Mouse (Mus musculus): ENCODE measurements around the gene Cnst. TPM values are rescaled to one million over a fixed set of nuclear protein-coding genes. Genes with fewer than 3 reads are reported as not detected.
"Not testable (repeated sequence)": the region's sequence is repeated elsewhere in the genome, so short reads cannot be mapped to it uniquely, and the experiment has no call there.

The Cnst gene
- polyA plus RNA-seq, 1 experiment, result 28.3 TPM

DNA sequence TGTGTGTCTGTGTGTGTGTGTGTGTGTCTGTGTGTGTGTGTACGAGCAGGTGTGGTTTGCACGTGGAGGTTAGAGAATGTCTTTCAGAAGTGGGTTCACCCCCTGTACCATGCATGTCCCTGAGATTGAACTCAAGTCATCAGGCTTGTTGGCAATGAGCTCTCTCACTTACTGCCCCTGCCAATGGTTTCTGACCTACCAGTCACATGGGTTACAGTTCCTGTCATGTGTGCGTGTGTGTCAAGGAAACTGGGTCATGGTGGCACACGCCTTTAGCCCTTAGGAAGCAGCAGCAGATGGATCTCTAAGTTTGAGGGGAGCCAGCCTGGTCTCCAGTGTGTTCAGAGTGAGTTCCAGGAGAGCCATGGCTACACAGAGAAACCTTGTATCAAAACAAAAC is 96.6 kb downstream of the Cnst start:
- 68% methylated on average over 4 of the region's 4 CpGs for WGBS
- peaks cover 9% of the 10 kb centered on the region for H3K4me1 ChIP-seq (replicated peaks; ENCODE audit: control insufficient read depth, insufficient read depth, low read length)
- H3K27me3 ChIP-seq (ENCODE audit: control insufficient read depth, insufficient read depth, low read length), result no peaks in the 10 kb centered on the region
- no peak for DNase-seq
- TF ChIP-seq CTCF (IDR thresholded peaks at IDR 0.05; ENCODE audit: borderline replicate concordance, control insufficient read depth, extremely low read depth, insufficient read depth, low read length, poor library complexity) (no peak), POLR2A (IDR thresholded peaks at IDR 0.05; ENCODE audit: control insufficient read depth, extremely low read depth, insufficient read depth, low read length, poor library complexity) (no peak)
- no peak overlapping the region for H3K27ac ChIP-seq (ENCODE audit: control insufficient read depth, insufficient read depth, low read length)
- no peaks in the 10 kb centered on the region for H3K36me3 ChIP-seq (ENCODE audit: control insufficient read depth, insufficient read depth, low read length)
- no peak overlapping the region for H3K4me3 ChIP-seq (ENCODE audit: control insufficient read depth, insufficient read depth, low read length)

- no peaks in the 10 kb centered on the region for H3K27me3 ChIP-seq (ENCODE audit: control insufficient read depth, insufficient read depth, low read length)
- no peaks in the 10 kb centered on the region for H3K36me3 ChIP-seq (ENCODE audit: control insufficient read depth, insufficient read depth, low read length)
- TF ChIP-seq CTCF (IDR thresholded peaks at IDR 0.05; ENCODE audit: borderline replicate concordance, control insufficient read depth, extremely low read depth, insufficient read depth, low read length, poor library complexity) (no peak), POLR2A (IDR thresholded peaks at IDR 0.05; ENCODE audit: control insufficient read depth, extremely low read depth, insufficient read depth, low read length, poor library complexity) (no peak)
- DNase-seq, result no peak
- H3K27ac ChIP-seq (ENCODE audit: control insufficient read depth, insufficient read depth, low read length), result no peak overlapping the region
- WGBS, result 91% methylated on average over 3 of the region's 3 CpGs
- H3K4me1 ChIP-seq (replicated peaks; ENCODE audit: control insufficient read depth, insufficient read depth, low read length), result peaks cover 9% of the 10 kb centered on the region
- no peak overlapping the region for H3K4me3 ChIP-seq (ENCODE audit: control insufficient read depth, insufficient read depth, low read length)
These were observed 98.0 kb downstream of the Cnst start for GRCm38 (mm10) chr1:179644151-179644550.

DNA sequence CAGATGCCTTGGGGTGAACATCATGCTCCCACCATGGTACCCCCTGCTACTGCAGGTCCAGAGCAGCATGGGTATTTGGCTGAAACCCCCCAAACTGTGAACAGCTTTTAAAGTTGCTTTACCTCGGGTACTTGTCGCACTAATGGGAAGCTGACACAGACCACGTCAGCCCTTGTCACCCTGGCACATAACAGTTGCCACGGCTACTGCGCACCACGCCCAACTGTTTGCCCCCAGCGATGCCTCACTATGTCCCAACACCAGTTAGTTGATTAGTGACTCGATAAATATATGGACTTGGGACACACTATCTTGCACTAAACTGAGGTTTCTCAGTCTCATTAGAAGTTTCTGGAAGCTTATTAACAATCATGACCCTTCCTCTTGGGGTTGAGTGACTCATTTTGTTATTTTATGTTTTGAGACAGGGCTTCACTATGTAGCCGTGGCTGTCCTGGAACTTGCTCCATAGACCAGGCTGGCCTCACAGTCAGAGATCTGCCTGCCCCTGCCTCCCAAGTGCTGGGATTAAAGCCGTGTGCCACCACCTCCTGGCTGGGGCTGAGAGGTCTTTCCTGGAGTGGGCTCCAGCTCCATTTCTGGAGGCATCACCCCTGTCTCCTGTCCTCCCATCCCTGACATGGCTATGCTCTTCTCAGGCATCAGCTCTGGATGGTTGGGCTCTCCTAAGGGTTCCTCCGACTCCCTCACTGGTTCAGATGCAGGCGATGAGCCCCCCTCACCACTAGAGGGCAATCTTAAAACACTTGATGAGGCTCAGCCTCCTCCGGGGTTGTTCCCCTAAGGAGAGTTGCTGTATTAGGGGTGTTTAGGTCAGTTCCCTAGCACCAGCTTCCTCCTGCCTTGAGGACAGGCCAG is 99.2 kb downstream of the Cnst start:
- no peak overlapping the region for H3K4me3 ChIP-seq (ENCODE audit: control insufficient read depth, insufficient read depth, low read length)
- H3K27me3 ChIP-seq (ENCODE audit: control insufficient read depth, insufficient read depth, low read length), result no peaks in the 10 kb centered on the region
- H3K4me1 ChIP-seq (replicated peaks; ENCODE audit: control insufficient read depth, insufficient read depth, low read length), result peaks cover 12% of the 10 kb centered on the region
- DNase-seq, result peak; percentile 76
- 65% methylated on average over 13 of the region's 13 CpGs for WGBS
- H3K27ac ChIP-seq (ENCODE audit: control insufficient read depth, insufficient read depth, low read length), result no peak overlapping the region
- no peak for TF ChIP-seq POLR2A (IDR thresholded peaks at IDR 0.05; ENCODE audit: control insufficient read depth, extremely low read depth, insufficient read depth, low read length, poor library complexity)
- TF ChIP-seq CTCF (IDR thresholded peaks at IDR 0.05; ENCODE audit: borderline replicate concordance, control insufficient read depth, extremely low read depth, insufficient read depth, low read length, poor library complexity), result peak; percentile 73; the same call in 1 of the 2 replicates
- H3K36me3 ChIP-seq (ENCODE audit: control insufficient read depth, insufficient read depth, low read length), result no peaks in the 10 kb centered on the region

GRCm38 (mm10) chr1:179645980-179646268 is 99.8 kb downstream of the Cnst start:
- WGBS, result 20% methylated on average over 4 of the region's 4 CpGs
- H3K27ac ChIP-seq (ENCODE audit: control insufficient read depth, insufficient read depth, low read length), result no peak overlapping the region
- peaks cover 13% of the 10 kb centered on the region for H3K4me1 ChIP-seq (replicated peaks; ENCODE audit: control insufficient read depth, insufficient read depth, low read length)
- no peak for DNase-seq
- no peak overlapping the region for H3K4me3 ChIP-seq (ENCODE audit: control insufficient read depth, insufficient read depth, low read length)
- TF ChIP-seq CTCF (IDR thresholded peaks at IDR 0.05; ENCODE audit: borderline replicate concordance, control insufficient read depth, extremely low read depth, insufficient read depth, low read length, poor library complexity) (no peak), POLR2A (IDR thresholded peaks at IDR 0.05; ENCODE audit: control insufficient read depth, extremely low read depth, insufficient read depth, low read length, poor library complexity) (no peak)
- H3K27me3 ChIP-seq (ENCODE audit: control insufficient read depth, insufficient read depth, low read length), result no peaks in the 10 kb centered on the region
- H3K36me3 ChIP-seq (ENCODE audit: control insufficient read depth, insufficient read depth, low read length), result no peaks in the 10 kb centered on the region

GRCm38 (mm10) chr1:179648678-179649077 is 102.5 kb downstream of the Cnst start:
- H3K4me3 ChIP-seq (ENCODE audit: control insufficient read depth, insufficient read depth, low read length), result not testable (repeated sequence)
- 85% methylated on average over 4 of the region's 5 CpGs for WGBS

GRCm38 (mm10) chr1:179649324-179649723 is 103.2 kb downstream of the Cnst start:
- Histone ChIP-seq H3K4me3 (ENCODE audit: control insufficient read depth, insufficient read depth, low read length) (no peak overlapping the region), H3K4me1 (replicated peaks; ENCODE audit: control insufficient read depth, insufficient read depth, low read length) (peaks cover 6% of the 10 kb centered on the region; the same call in 1 of the 2 replicates), H3K27ac (ENCODE audit: control insufficient read depth, insufficient read depth, low read length) (no peak overlapping the region), H3K36me3 (ENCODE audit: control insufficient read depth, insufficient read depth, low read length) (no peaks in the 10 kb centered on the region), H3K27me3 (ENCODE audit: control insufficient read depth, insufficient read depth, low read length) (no peaks in the 10 kb centered on the region)
- TF ChIP-seq POLR2A (IDR thresholded peaks at IDR 0.05; ENCODE audit: control insufficient read depth, extremely low read depth, insufficient read depth, low read length, poor library complexity), result no peak
- no peak for TF ChIP-seq CTCF (IDR thresholded peaks at IDR 0.05; ENCODE audit: borderline replicate concordance, control insufficient read depth, extremely low read depth, insufficient read depth, low read length, poor library complexity)
- 91% methylated on average over 3 of the region's 3 CpGs for WGBS
- no peak for DNase-seq

More at GRCm38 (mm10) chr1:179648678-179649077, 102.5 kb downstream of the Cnst start:
- not testable (repeated sequence) for H3K4me1 ChIP-seq (replicated peaks; ENCODE audit: control insufficient read depth, insufficient read depth, low read length); H3K27me3 ChIP-seq (ENCODE audit: control insufficient read depth, insufficient read depth, low read length); H3K27ac ChIP-seq (ENCODE audit: control insufficient read depth, insufficient read depth, low read length); H3K36me3 ChIP-seq (ENCODE audit: control insufficient read depth, insufficient read depth, low read length); DNase-seq

DNA sequence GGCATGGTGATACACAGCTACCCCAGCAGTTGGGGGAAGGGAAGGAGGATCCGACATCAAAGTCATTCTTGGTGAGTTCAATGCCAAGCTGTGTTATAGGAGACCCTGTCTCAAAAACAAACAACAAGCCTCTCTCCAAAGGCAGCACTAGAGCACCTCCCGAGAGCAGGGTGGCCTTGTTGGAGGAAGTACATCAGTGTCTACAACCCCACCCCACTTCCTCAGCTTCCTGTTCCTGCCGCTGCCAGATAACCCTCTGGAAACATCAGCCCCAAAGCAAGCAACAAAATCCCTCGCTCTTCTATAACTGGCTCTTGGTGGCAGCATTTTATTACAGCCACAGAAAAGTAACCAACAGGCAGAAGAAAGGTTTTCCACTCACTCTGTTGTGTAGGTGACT is 104.1 kb downstream of the Cnst start:
- H3K27ac ChIP-seq (ENCODE audit: control insufficient read depth, insufficient read depth, low read length), result no peak overlapping the region
- WGBS, result 35% methylated on average over 4 of the region's 4 CpGs
- no peak overlapping the region for H3K4me3 ChIP-seq (ENCODE audit: control insufficient read depth, insufficient read depth, low read length)
- DNase-seq, result no peak
- no peaks in the 10 kb centered on the region for H3K27me3 ChIP-seq (ENCODE audit: control insufficient read depth, insufficient read depth, low read length)
- H3K36me3 ChIP-seq (ENCODE audit: control insufficient read depth, insufficient read depth, low read length), result no peaks in the 10 kb centered on the region
- H3K4me1 ChIP-seq (replicated peaks; ENCODE audit: control insufficient read depth, insufficient read depth, low read length), result peaks cover 6% of the 10 kb centered on the region; the same call in 1 of the 2 replicates
- no peak for TF ChIP-seq CTCF (IDR thresholded peaks at IDR 0.05; ENCODE audit: borderline replicate concordance, control insufficient read depth, extremely low read depth, insufficient read depth, low read length, poor library complexity)
- no peak for TF ChIP-seq POLR2A (IDR thresholded peaks at IDR 0.05; ENCODE audit: control insufficient read depth, extremely low read depth, insufficient read depth, low read length, poor library complexity)

All from thymus, adult 2 months (tissue).